Mouse (Mus musculus) heart, postnatal 0 days (tissue): ENCODE results near the gene Tax1bp1.

Experiments
- CTCF ChIP-seq: IDR thresholded peaks from 2 replicates; pipeline ENCODE4 v1.5.1; 2016; ENCODE audit warnings: antibody characterized with exemption, control low read depth, low read depth
- EP300 ChIP-seq: IDR thresholded peaks from 2 replicates; pipeline ENCODE4 v1.6.1; 2016; ENCODE audit warnings: antibody characterized with exemption, low read depth

- TF ChIP-seq CTCF (no peak), EP300 (no peak)
These were observed 5.7 kb upstream of the Tax1bp1 start for GRCm38 (mm10) chr6:52707815-52708214.
